Mouse (Mus musculus): ENCODE results near the gene Tbx10. TPM values are rescaled to one million over a fixed set of nuclear protein-coding genes. Genes with fewer than 3 reads are reported as not detected.

Gene Tbx10
- total RNA-seq (2014; rRNA removed) = not detected in 2 replicates
- not detected in 2 replicates for polyA plus RNA-seq (2015; fragmentation: Nextera tagmentation; extraction: Ambion mirVana)

DNA sequence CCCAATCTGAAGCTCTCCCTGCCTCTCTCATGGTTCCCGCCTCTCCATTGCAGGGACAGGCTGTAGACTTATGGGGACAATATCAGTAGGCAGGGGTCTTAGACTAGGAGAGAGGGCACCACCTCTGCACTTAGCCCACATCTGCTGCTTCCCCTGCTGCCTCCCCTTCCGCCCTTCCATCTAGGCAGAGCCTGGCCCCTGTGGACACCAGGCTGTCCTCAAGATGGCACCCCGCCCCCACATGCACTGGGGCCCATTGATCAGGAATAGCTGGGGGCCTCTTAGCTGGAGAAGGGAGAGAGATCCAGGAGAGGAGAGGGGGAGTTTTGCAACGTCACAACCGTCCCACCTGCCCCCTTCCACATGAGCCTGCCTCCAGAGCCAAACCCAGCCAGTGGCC is at the start of gene Tbx10:
Tbx10 (plus strand) TSS at position 337 of the 400 bp plus-strand sequence.
- DNase-seq (no peak), ATAC-seq (no peak)
- no peaks in the 10 kb centered on the region for H3K36me3 ChIP-seq (ENCODE audit: insufficient read depth)
- WGBS = 54% methylated on average over 5 of the region's 5 CpGs
- no peaks in the 10 kb centered on the region; the same call in 1 of the 2 replicates for H3K27me3 ChIP-seq (ENCODE audit: insufficient read depth, low read length)
- no peaks in the 10 kb centered on the region for H3K4me1 ChIP-seq (ENCODE audit: insufficient read depth)
- H3K4me2 ChIP-seq (ENCODE audit: low read depth) = no peak within 1 kb of the TSS
- H3K4me3 ChIP-seq (ENCODE audit: low read depth, low read length) = no peak within 1 kb of the TSS
- no peak within 1 kb of the TSS for H3K9ac ChIP-seq
- H3K27ac ChIP-seq (ENCODE audit: low read depth, low read length) = no peak within 1 kb of the TSS
- TF ChIP-seq CTCF (IDR thresholded peaks at IDR 0.05; ENCODE audit: low read depth) = no peak
- H3K9me3 ChIP-seq (ENCODE audit: low read length) = no peaks in the 10 kb centered on the region

GRCm38 (mm10) chr19:3942986-3943735 is 49.4 kb upstream of the Tbx10 start:
- DNase-seq = no peak
- no peaks in the 10 kb centered on the region for H3K4me1 ChIP-seq (ENCODE audit: insufficient read depth)
- WGBS = 27% methylated on average over 27 of the region's 27 CpGs
- no peaks in the 10 kb centered on the region for H3K36me3 ChIP-seq (ENCODE audit: insufficient read depth)
- no peaks in the 10 kb centered on the region for H3K27me3 ChIP-seq (ENCODE audit: insufficient read depth, low read length)
- no peak overlapping the region for H3K4me3 ChIP-seq (ENCODE audit: low read depth, low read length)
- peak overlapping the region; percentile 19; the same call in 1 of the 2 replicates for H3K4me2 ChIP-seq (ENCODE audit: low read depth)
- TF ChIP-seq CTCF (IDR thresholded peaks at IDR 0.05; ENCODE audit: low read depth) = no peak
- ATAC-seq = no peak
- no peak overlapping the region for H3K27ac ChIP-seq (ENCODE audit: low read depth, low read length)
- no peak overlapping the region for H3K9ac ChIP-seq
- H3K9me3 ChIP-seq (ENCODE audit: low read length) = no peaks in the 10 kb centered on the region

GRCm38 (mm10) chr19:3945872-3946564 is 46.5 kb upstream of the Tbx10 start:
- H3K27me3 ChIP-seq (ENCODE audit: insufficient read depth, low read length) = no peaks in the 10 kb centered on the region
- no peaks in the 10 kb centered on the region for H3K4me1 ChIP-seq (ENCODE audit: insufficient read depth)
- 35% methylated on average over 10 of the region's 10 CpGs for WGBS
- no peak overlapping the region for H3K27ac ChIP-seq (ENCODE audit: low read depth, low read length)
- no peak for DNase-seq
- TF ChIP-seq CTCF (IDR thresholded peaks at IDR 0.05; ENCODE audit: low read depth) = no peak
- no peak for ATAC-seq
- no peak overlapping the region for H3K9ac ChIP-seq
- H3K36me3 ChIP-seq (ENCODE audit: insufficient read depth) = no peaks in the 10 kb centered on the region
- no peaks in the 10 kb centered on the region for H3K9me3 ChIP-seq (ENCODE audit: low read length)
- H3K4me3 ChIP-seq (ENCODE audit: low read depth, low read length) = no peak overlapping the region
- no peak overlapping the region for H3K4me2 ChIP-seq (ENCODE audit: low read depth)

- no peak overlapping the region for H3K4me2 ChIP-seq (ENCODE audit: low read depth)
- H3K9ac ChIP-seq = no peak overlapping the region
- peak; percentile 79 for DNase-seq
- 11% methylated on average over 2 of the region's 2 CpGs for WGBS
- peak; percentile 86; the same call in 1 of the 2 replicates for ATAC-seq
- H3K4me3 ChIP-seq (ENCODE audit: low read depth, low read length) = no peak overlapping the region
- H3K36me3 ChIP-seq (ENCODE audit: insufficient read depth) = no peaks in the 10 kb centered on the region
- no peaks in the 10 kb centered on the region for H3K9me3 ChIP-seq (ENCODE audit: low read length)
- TF ChIP-seq CTCF (IDR thresholded peaks at IDR 0.05; ENCODE audit: low read depth) = peak; percentile 97
- H3K4me1 ChIP-seq (ENCODE audit: insufficient read depth) = no peaks in the 10 kb centered on the region
- H3K27ac ChIP-seq (ENCODE audit: low read depth, low read length) = no peak overlapping the region
- H3K27me3 ChIP-seq (ENCODE audit: insufficient read depth, low read length) = no peaks in the 10 kb centered on the region
Observed at GRCm38 (mm10) chr19:3946715-3947114, 45.8 kb upstream of the Tbx10 start.

DNA sequence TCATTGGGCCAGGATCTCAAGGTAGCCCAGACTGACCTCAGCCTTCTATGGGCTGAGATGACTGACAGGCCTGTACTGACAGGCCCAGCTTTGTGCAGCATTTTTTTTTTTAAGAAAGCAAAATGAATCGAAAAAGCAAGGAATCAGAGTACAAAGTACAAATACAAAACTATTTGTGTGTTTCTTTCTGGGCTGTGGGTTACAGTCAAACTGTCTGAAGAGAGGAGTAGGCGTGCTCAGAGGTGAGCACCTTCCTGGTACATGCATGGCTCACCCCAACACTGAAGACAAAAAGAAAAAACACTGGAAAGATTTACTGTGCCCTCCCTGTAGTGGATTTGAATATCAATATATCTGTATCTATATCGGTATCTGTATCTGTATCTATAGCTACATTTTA is 44.7 kb upstream of the Tbx10 start:
- 80% methylated on average over 3 of the region's 3 CpGs for WGBS
- DNase-seq (no peak), ATAC-seq (no peak)
- Histone ChIP-seq H3K4me3 (ENCODE audit: low read depth, low read length) (no peak overlapping the region), H3K27ac (ENCODE audit: low read depth, low read length) (no peak overlapping the region), H3K4me1 (ENCODE audit: insufficient read depth) (no peaks in the 10 kb centered on the region), H3K4me2 (ENCODE audit: low read depth) (no peak overlapping the region), H3K9ac (no peak overlapping the region), H3K36me3 (ENCODE audit: insufficient read depth) (no peaks in the 10 kb centered on the region), H3K9me3 (ENCODE audit: low read length) (no peaks in the 10 kb centered on the region), H3K27me3 (ENCODE audit: insufficient read depth, low read length) (no peaks in the 10 kb centered on the region)
- TF ChIP-seq CTCF (IDR thresholded peaks at IDR 0.05; ENCODE audit: low read depth) = no peak

- Histone ChIP-seq H3K27me3 (ENCODE audit: insufficient read depth, low read length) (no peaks in the 10 kb centered on the region), H3K36me3 (ENCODE audit: insufficient read depth) (no peaks in the 10 kb centered on the region), H3K4me2 (ENCODE audit: low read depth) (no peak overlapping the region), H3K27ac (ENCODE audit: low read depth, low read length) (no peak overlapping the region), H3K9me3 (ENCODE audit: low read length) (no peaks in the 10 kb centered on the region), H3K4me3 (ENCODE audit: low read depth, low read length) (no peak overlapping the region), H3K9ac (no peak overlapping the region), H3K4me1 (ENCODE audit: insufficient read depth) (no peaks in the 10 kb centered on the region)
- ATAC-seq (no peak), DNase-seq (no peak)
- TF ChIP-seq CTCF (IDR thresholded peaks at IDR 0.05; ENCODE audit: low read depth) = no peak
- WGBS = 60% methylated on average over 14 of the region's 14 CpGs
Observed at GRCm38 (mm10) chr19:3948546-3948945, 44.0 kb upstream of the Tbx10 start.

DNA sequence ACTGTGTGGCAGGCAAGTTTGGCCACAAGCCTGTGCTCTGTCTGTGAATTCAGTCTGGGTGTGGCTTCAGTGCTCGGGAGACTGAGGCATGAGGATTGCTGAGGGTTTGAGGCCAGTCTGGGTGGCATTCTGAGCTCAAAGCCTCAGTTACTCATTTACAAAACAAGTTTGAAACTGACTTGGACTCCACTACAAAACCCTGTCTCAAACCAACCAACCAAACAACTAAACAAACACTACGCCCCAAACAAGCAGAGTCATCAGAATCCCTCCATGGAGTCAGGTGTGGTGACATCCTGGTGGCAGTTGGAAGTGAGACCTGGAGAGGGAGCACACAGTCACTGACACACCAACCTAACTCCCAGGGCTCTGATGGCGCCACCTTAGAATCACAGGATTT is 42.2 kb upstream of the Tbx10 start:
- DNase-seq (no peak), ATAC-seq (no peak)
- Histone ChIP-seq H3K4me1 (ENCODE audit: insufficient read depth) (no peaks in the 10 kb centered on the region), H3K9ac (no peak overlapping the region), H3K27me3 (ENCODE audit: insufficient read depth, low read length) (no peaks in the 10 kb centered on the region), H3K27ac (ENCODE audit: low read depth, low read length) (no peak overlapping the region), H3K4me3 (ENCODE audit: low read depth, low read length) (no peak overlapping the region), H3K4me2 (ENCODE audit: low read depth) (no peak overlapping the region), H3K36me3 (ENCODE audit: insufficient read depth) (no peaks in the 10 kb centered on the region), H3K9me3 (ENCODE audit: low read length) (no peaks in the 10 kb centered on the region)
- WGBS = 81% methylated on average over 3 of the region's 3 CpGs
- TF ChIP-seq CTCF (IDR thresholded peaks at IDR 0.05; ENCODE audit: low read depth) = no peak
